Mouse (Mus musculus) testis, adult 2 months (tissue): ENCODE data around the gene 1700016H13Rik. TPM values are rescaled to one million over a fixed set of nuclear protein-coding genes. Genes with fewer than 3 reads are reported as not detected.

Experiments used
- H3K27ac ChIP-seq: fragments of 200-500 bp; 2 replicates; pipeline ENCODE4 v1.5.1; 2012; ENCODE audit warnings: low read depth, low read length; ENCODE audit not compliant: control insufficient read depth, insufficient read depth
- H3K27me3 ChIP-seq: fragments of 200-500 bp; 2 replicates; pipeline ENCODE4 v1.6.1; 2012; ENCODE audit warnings: mild to moderate bottlenecking, low read length, moderate library complexity; ENCODE audit not compliant: control insufficient read depth, insufficient read depth
- H3K36me3 ChIP-seq: fragments of 200-500 bp; 2 replicates; pipeline ENCODE4 v1.6.1; 2012; ENCODE audit warnings: mild to moderate bottlenecking, low read length; ENCODE audit not compliant: control insufficient read depth, insufficient read depth
- H3K4me1 ChIP-seq: fragments of 200-500 bp; 2 replicates; pipeline ENCODE4 v1.6.1; 2012; ENCODE audit warnings: low read length; ENCODE audit not compliant: control insufficient read depth, insufficient read depth
- H3K4me3 ChIP-seq: fragments of 200-500 bp; 2 replicates; pipeline ENCODE4 v1.5.1; 2012; ENCODE audit warnings: low read depth, mild to moderate bottlenecking, low read length, moderate library complexity, mixed read lengths; ENCODE audit not compliant: control insufficient read depth
- CTCF ChIP-seq: fragments of 200-500 bp; IDR thresholded peaks from 2 replicates; pipeline ENCODE4 v1.5.1; 2012; ENCODE audit warnings: low read depth, mild to moderate bottlenecking, inconsistent platforms, low read length, moderate library complexity; ENCODE audit not compliant: control insufficient read depth, insufficient read depth, insufficient replicate concordance
- POLR2A ChIP-seq: fragments of 200-500 bp; IDR thresholded peaks from 2 replicates; pipeline ENCODE4 v1.6.1; 2012; ENCODE audit warnings: low read depth, mild to moderate bottlenecking, inconsistent platforms, low read length, moderate library complexity; ENCODE audit not compliant: control insufficient read depth
- polyA plus RNA-seq: library from polyadenylated mRNA; depleted of rRNA; stranded (reverse); fragments of >200 nt; gene quantifications from 2 replicates; pipeline ENCODE4 v1.2.3, GENCODE M21; 2012

The 1700016H13Rik gene
- polyA plus RNA-seq, 1 experiment: 429 TPM

DNA sequence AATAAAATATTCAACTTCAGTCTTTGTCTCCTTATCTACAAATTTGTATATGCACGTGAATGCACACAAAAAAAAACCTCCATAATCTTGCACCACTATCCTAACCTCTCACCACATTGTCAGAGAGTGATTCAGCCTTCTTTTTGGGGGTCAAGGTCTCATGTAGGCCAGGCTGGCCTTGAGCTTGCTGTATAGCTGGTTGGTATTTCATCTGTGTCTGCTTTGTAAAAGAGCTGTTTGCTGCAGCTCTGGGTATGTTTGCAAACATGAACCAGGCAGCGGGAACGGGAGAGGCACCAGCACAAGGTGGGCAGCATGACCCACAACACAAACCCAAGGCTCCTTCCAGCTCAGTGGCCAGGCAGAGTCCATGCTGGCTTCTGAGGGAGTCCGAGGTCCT is 17.8 kb upstream of the 1700016H13Rik start:
- Histone ChIP-seq H3K27ac (no peak overlapping the region), H3K4me3 (no peak overlapping the region), H3K36me3 (no peaks in the 10 kb centered on the region), H3K4me1 (no peaks in the 10 kb centered on the region), H3K27me3 (no peaks in the 10 kb centered on the region)
- no peak for TF ChIP-seq POLR2A

DNA sequence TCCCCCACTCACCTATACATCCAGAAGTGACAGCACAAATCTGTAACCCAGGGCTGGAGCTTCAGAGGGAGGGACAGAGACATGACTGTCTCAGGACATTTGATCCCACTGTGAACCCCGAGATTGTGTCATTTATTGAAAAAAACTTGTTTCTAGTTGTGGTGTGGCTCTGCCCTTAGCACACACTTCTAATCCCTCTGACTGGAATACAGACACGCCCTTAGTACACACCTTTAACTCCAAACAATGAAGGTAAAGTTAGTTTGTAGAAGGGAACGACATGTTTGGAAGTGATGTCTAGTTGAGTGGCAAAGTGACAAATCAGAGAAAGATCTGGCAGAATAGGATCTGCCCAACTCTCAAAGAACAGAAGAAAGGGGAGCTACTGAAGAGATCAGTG is 16.0 kb upstream of the 1700016H13Rik start:
- Histone ChIP-seq H3K27ac (no peak overlapping the region), H3K4me3 (no peak overlapping the region), H3K4me1 (no peaks in the 10 kb centered on the region), H3K27me3 (no peaks in the 10 kb centered on the region), H3K36me3 (no peaks in the 10 kb centered on the region)
- no peak for TF ChIP-seq CTCF
- no peak for TF ChIP-seq POLR2A

DNA sequence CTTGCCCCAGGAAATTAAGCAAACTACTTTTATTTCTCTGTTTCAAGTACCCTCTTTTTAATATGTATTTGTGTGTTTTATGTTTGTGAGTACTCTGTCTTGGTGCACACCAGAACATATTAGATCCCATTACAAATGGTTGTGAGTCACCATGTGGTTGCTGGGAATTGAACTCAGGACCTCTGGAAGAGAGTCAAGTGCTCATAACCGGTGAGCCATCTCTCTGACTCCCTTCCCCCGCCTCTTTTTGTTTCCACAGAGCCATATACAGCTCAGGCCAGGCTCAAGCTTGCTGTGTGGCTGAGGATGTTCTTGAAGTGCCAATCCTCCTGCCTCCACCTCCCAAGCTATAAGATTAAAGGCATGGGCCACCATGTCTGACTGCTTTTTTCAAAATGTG is 10.1 kb upstream of the 1700016H13Rik start:
- Histone ChIP-seq H3K4me3 (no peak overlapping the region), H3K36me3 (no peaks in the 10 kb centered on the region), H3K27ac (no peak overlapping the region), H3K27me3 (no peaks in the 10 kb centered on the region), H3K4me1 (no peaks in the 10 kb centered on the region)
- TF ChIP-seq POLR2A: no peak
- no peak for TF ChIP-seq CTCF

DNA sequence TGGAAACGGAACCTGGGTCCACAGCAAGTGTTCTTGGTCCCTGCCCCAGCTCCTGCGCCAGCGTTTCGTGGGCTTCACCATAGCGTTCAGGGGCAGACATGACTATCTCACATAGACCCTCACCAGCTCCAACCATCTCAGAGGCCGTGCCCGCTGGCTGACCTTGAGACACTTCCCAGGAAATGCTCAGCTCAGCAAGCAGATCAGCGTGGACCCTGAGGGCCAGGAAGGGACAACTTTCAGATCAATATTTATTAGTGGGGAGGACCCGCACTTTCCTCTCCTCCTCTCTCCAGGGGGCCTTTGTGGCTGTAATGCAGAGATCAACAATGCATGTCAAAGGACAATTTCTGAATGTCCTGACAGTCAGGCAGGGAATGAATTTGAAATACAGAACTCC is 9.1 kb upstream of the 1700016H13Rik start:
- H3K36me3 ChIP-seq: no peaks in the 10 kb centered on the region
- no peak overlapping the region for H3K27ac ChIP-seq
- no peaks in the 10 kb centered on the region for H3K27me3 ChIP-seq
- TF ChIP-seq POLR2A (no peak), CTCF (no peak)
- no peak overlapping the region for H3K4me3 ChIP-seq
- H3K4me1 ChIP-seq: no peaks in the 10 kb centered on the region

DNA sequence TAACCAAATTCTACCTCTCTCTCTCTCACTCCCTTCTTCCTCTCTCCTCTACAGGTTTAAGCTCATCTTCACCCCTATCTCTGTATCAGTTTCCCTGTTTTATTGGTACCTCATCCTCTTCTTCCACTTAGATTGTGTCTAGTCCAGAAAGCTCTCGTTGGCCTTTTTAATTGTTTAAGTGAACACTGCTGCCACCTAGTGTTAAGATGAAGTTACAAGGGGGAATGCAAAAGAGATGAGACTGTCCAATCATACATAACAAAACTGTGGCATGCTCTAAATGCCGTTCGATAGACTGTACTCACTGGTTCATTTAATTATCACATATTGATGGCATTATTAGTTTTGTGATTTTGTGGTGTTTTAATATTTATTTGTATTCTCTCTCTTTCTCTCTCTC is 3.8 kb upstream of the 1700016H13Rik start:
- Histone ChIP-seq H3K36me3 (no peaks in the 10 kb centered on the region), H3K27me3 (no peaks in the 10 kb centered on the region), H3K4me1 (no peaks in the 10 kb centered on the region), H3K4me3 (no peak overlapping the region), H3K27ac (no peak overlapping the region)
- TF ChIP-seq CTCF: no peak
- TF ChIP-seq POLR2A: no peak

DNA sequence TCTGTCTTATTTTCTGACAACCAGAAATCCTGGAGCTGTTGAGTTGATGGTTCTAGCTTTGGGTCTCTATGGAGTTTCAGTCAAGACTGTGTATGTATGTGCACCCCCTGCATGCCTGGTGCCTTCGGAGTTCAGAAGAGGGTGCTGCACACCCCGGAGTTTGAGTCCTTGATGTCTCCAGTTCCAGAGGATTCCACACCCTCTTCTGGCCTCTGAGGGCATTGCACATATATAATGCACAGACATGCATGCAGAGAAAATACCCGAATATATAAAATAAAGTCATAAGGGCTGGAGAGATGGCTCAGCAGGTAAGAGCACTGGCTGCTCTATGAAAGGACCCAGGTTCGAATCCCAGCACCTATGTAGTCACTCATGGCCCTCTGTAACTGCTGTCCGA is 3.1 kb upstream of the 1700016H13Rik start:
- Histone ChIP-seq H3K27me3 (no peaks in the 10 kb centered on the region), H3K27ac (no peak overlapping the region), H3K4me3 (no peak overlapping the region), H3K36me3 (no peaks in the 10 kb centered on the region), H3K4me1 (no peaks in the 10 kb centered on the region)
- TF ChIP-seq CTCF: no peak
- no peak for TF ChIP-seq POLR2A

DNA sequence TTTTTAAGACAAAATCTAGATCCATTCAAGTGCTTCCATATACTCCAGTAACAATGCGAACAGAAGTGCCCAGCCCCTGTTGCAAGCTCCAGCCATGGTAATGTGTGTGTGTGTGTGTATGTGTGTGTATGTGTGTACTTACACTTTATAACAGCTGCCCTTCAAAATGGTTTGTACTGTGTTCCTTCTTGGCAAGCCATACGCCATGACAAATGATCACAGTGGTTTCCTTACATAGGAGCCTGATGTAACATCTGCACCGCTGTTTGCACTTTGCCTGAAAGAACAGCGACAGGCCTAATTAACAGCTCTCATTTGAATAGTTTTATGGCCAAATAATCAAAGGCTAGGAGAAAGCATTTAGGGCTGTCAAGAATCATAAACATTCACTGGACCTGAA is 1.0 kb downstream of the 1700016H13Rik start:
- H3K4me3 ChIP-seq: peak overlapping the region; percentile 90
- H3K27me3 ChIP-seq: no peaks in the 10 kb centered on the region
- no peaks in the 10 kb centered on the region for H3K36me3 ChIP-seq
- no peak overlapping the region for H3K27ac ChIP-seq
- no peak for TF ChIP-seq POLR2A
- no peak for TF ChIP-seq CTCF
- H3K4me1 ChIP-seq: no peaks in the 10 kb centered on the region

DNA sequence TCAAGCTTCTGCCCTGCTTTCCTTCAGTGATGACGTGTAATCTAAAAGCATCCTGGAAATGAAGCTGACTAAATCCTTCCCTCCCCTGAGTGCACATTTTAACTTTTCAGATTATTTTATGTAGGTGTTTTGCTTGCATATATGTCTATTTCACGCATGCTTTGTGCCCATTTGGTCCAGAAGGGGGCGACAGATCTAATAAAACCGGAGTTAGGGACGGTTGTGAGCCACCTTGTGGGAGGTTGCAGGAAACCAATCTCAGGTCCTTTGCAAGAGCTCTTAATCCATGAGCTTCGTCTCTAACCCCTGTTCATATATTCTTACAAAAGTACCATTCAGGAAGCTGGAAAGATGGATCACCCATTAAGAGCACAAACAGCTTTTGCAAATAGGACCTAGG is 1.6 kb downstream of the 1700016H13Rik start:
- H3K36me3 ChIP-seq: no peaks in the 10 kb centered on the region
- peak overlapping the region; percentile 90 for H3K4me3 ChIP-seq
- H3K27me3 ChIP-seq: no peaks in the 10 kb centered on the region
- H3K4me1 ChIP-seq: no peaks in the 10 kb centered on the region
- TF ChIP-seq POLR2A: no peak
- peak; percentile 19; the same call in 1 of the 2 replicates for TF ChIP-seq CTCF
- H3K27ac ChIP-seq: no peak overlapping the region
